Mouse (Mus musculus) megakaryocyte-erythroid progenitor cell, adult 5-6 weeks (primary cell): Measurements from ENCODE around the gene Aebp1. TPM values are rescaled to one million over a fixed set of nuclear protein-coding genes. Genes with fewer than 3 reads are reported as not detected.

Experiments
- ATAC-seq: replicated peaks from 2 replicates; pipeline ENCODE4 v1.8.0; 2016; ENCODE audit warnings: mild to moderate bottlenecking, inconsistent platforms; ENCODE audit not compliant: severe bottlenecking, poor library complexity, low FRiP score, low TSS enrichment
- total RNA-seq, 2 experiments: library from RNA; stranded (forward) in 1 of 2; stranded (reverse) in 1 of 2; fragments of 200-1000, 215-1000 nt in 1 of 2; fragments of >200 nt in 1 of 2; fragmentation: Nextera tagmentation in 1 of 2; gene quantifications; 2 replicates each; pipeline ENCODE4 v1.2.3; 2014 to 2017

Aebp1 gene
- total RNA-seq, 2 experiments from 2014 or later: not detected

GRCm38 (mm10) chr11:5852314-5852713, 9.4 kb upstream of the Aebp1 start:
- ATAC-seq: no peak

- ATAC-seq: no peak
Measured at GRCm38 (mm10) chr11:5855481-5855880, 6.3 kb upstream of the Aebp1 start.

- ATAC-seq: no peak
Measured at GRCm38 (mm10) chr11:5855902-5856301, 5.8 kb upstream of the Aebp1 start.

- ATAC-seq: no peak
Measured at GRCm38 (mm10) chr11:5856479-5857130, 5.1 kb upstream of the Aebp1 start.

GRCm38 (mm10) chr11:5858723-5859122, 3.0 kb upstream of the Aebp1 start:
- no peak for ATAC-seq

- no peak for ATAC-seq
Measured at GRCm38 (mm10) chr11:5859883-5860550, 1.7 kb upstream of the Aebp1 start.

- ATAC-seq: no peak
Measured at GRCm38 (mm10) chr11:5860639-5861038, 1.1 kb upstream of the Aebp1 start.

- ATAC-seq: no peak
Measured at GRCm38 (mm10) chr11:5862394-5863105, 803 bp downstream of the Aebp1 start.

- no peak for ATAC-seq
Measured at GRCm38 (mm10) chr11:5867196-5867595, 5.4 kb downstream of the Aebp1 start.

GRCm38 (mm10) chr11:5868324-5868723, 6.6 kb downstream of the Aebp1 start:
- ATAC-seq: no peak

GRCm38 (mm10) chr11:5869331-5869730, 7.6 kb downstream of the Aebp1 start:
- no peak for ATAC-seq

- no peak for ATAC-seq
Measured at GRCm38 (mm10) chr11:5870069-5870468, 8.3 kb downstream of the Aebp1 start.

GRCm38 (mm10) chr11:5872707-5873106, 11.0 kb downstream of the Aebp1 start:
- no peak for ATAC-seq

- ATAC-seq: no peak
Measured at GRCm38 (mm10) chr11:5873192-5873591, 11.4 kb downstream of the Aebp1 start.

- ATAC-seq: no peak
Measured at GRCm38 (mm10) chr11:5877421-5877820, 15.7 kb downstream of the Aebp1 start.

GRCm38 (mm10) chr11:5877921-5878526, 16.3 kb downstream of the Aebp1 start, which contains the start of gene Pold2:
Gene Pold2 (minus strand): TSS chr11:5878292.
- ATAC-seq: peak; percentile 95

GRCm38 (mm10) chr11:5878661-5879060, 16.9 kb downstream of the Aebp1 start:
- no peak for ATAC-seq

GRCm38 (mm10) chr11:5879905-5880304, 18.2 kb downstream of the Aebp1 start:
- ATAC-seq: no peak

GRCm38 (mm10) chr11:5882518-5882917, 20.8 kb downstream of the Aebp1 start:
- no peak for ATAC-seq

- peak; percentile 63 for ATAC-seq
Measured at GRCm38 (mm10) chr11:5886187-5886586, 24.4 kb downstream of the Aebp1 start.
